Mouse (Mus musculus) embryonic facial prominence, embryonic 11.5 days (tissue): ENCODE results near the gene Tmem181a. TPM values are rescaled to one million over a fixed set of nuclear protein-coding genes. Genes with fewer than 3 reads are reported as not detected.
"Not testable (repeated sequence)": the region's sequence is repeated elsewhere in the genome, so short reads cannot be mapped to it uniquely, and the experiment has no call there.

Experiments
- ATAC-seq: fragments of 200-750 bp; cut with Nextera tagmentation; replicated peaks from 2 replicates; pipeline ENCODE4 v1.8.0; 2017; ENCODE audit warnings: low read depth; ENCODE audit not compliant: insufficient number of reproducible peaks, low FRiP score, low TSS enrichment
- DNase-seq: peaks from one replicate; pipeline ENCODE4 v3.0.0-alpha.2; 2015; ENCODE audit warnings: low spot score
- H3K27ac ChIP-seq: fragments of 300-500 bp; sonication (generic); replicated peaks from 2 replicates; pipeline ENCODE4 v1.5.1; 2014; ENCODE audit warnings: mild to moderate bottlenecking, low read depth, low read length, control low read depth
- H3K27me3 ChIP-seq: fragments of 300-500 bp; sonication (generic); 2 replicates; pipeline ENCODE4 v1.6.1; 2014; ENCODE audit warnings: mild to moderate bottlenecking, low read length, moderate library complexity, mixed read lengths; ENCODE audit not compliant: control insufficient read depth, insufficient read depth
- H3K36me3 ChIP-seq: fragments of 300-500 bp; sonication (generic); replicated peaks from 2 replicates; pipeline ENCODE4 v1.6.1; 2014; ENCODE audit warnings: low read depth, mild to moderate bottlenecking, low read length, moderate library complexity, mixed read lengths; ENCODE audit not compliant: control insufficient read depth, insufficient read depth
- H3K4me1 ChIP-seq: fragments of 300-500 bp; sonication (generic); 2 replicates; pipeline ENCODE4 v1.6.1; 2014; ENCODE audit warnings: low read length, mixed read lengths; ENCODE audit not compliant: control insufficient read depth, insufficient read depth
- H3K4me2 ChIP-seq: fragments of 300-500 bp; sonication (generic); 2 replicates; pipeline ENCODE4 v1.6.1; 2014; ENCODE audit warnings: low read depth, mild to moderate bottlenecking, control low read depth, low read length, moderate library complexity
- H3K4me3 ChIP-seq: fragments of 300-500 bp; sonication (generic); 2 replicates; pipeline ENCODE4 v1.5.1; 2014; ENCODE audit warnings: low read depth, low read length, control low read depth
- H3K9ac ChIP-seq: fragments of 300-500 bp; sonication (generic); replicated peaks from 2 replicates; pipeline ENCODE4 v1.6.1; 2014; ENCODE audit warnings: mild to moderate bottlenecking, control low read depth, low read length
- H3K9me3 ChIP-seq: fragments of 300-500 bp; sonication (generic); replicated peaks from 2 replicates; pipeline ENCODE4 v1.6.1; 2016; ENCODE audit warnings: mild to moderate bottlenecking, low read length, inconsistent platforms, mixed read lengths; ENCODE audit not compliant: control insufficient read depth
- WGBS: fragments of 180-500 bp; shearing (Covaris S2); extraction: QIAGEN DNeasy Blood & Tissue Kit; methylation state at CpG from one replicate; pipeline ENCODE4 v1.1.7; 2014; 5-methylcytosine and 5-hydroxymethylcytosine counted together
- polyA plus RNA-seq: library from polyadenylated mRNA; unstranded; fragments of >200 nt; fragmentation: Nextera tagmentation; extraction: Ambion mirVana; gene quantifications from 2 replicates; pipeline ENCODE4 v1.2.1, GENCODE M21; 2014

Gene Tmem181a
- polyA plus RNA-seq, 1 experiment from 2014 or later: 21.2 TPM

DNA sequence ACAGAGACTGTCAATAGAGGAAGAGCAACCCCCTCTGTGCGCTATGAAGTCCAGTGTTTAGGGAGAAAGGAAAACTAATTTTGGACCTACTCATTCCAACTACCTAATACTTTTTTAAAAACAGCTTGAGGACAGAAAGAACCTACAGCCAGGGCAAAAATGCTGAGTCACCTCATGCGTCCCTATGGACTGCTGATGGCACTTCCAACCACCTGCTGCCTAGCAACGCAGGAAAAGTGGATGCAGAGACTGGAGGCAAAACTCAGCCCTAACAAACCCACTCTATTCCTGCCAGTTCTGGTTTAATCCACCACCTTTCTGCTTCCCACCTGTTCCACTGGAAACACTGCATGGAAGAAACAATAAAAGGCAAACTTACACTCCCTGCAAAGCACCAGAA is 56.1 kb downstream of the Tmem181a start:
- not testable (repeated sequence) for H3K27ac ChIP-seq, ATAC-seq, H3K9me3 ChIP-seq, H3K4me3 ChIP-seq, H3K9ac ChIP-seq, DNase-seq, H3K4me2 ChIP-seq, H3K36me3 ChIP-seq, H3K27me3 ChIP-seq, H3K4me1 ChIP-seq
- 61% methylated on average over 3 of the region's 3 CpGs for WGBS

DNA sequence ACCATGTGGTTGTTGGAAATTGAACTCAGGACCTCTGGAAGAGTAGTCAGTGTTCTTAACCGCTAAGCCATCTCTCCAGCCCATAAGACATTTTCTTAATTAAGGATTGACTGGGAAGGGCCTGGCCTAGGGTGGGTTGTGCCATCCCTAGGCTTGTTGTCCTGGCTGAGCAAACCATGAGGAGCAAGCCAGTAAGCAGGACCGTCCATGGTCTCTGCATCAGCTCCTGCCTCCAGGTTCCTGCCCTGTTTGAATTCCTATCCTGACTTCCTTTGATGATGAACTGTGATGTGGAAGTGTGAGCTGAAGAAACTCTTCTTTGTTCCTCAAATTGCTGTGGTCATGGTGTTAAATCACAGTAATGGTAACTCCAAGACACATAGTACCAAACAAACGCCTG is 57.8 kb downstream of the Tmem181a start:
- not testable (repeated sequence) for DNase-seq, ATAC-seq, H3K4me2 ChIP-seq, H3K4me3 ChIP-seq, H3K36me3 ChIP-seq, H3K4me1 ChIP-seq, H3K27me3 ChIP-seq, H3K27ac ChIP-seq, H3K9me3 ChIP-seq, H3K9ac ChIP-seq
- 75% methylated on average over 2 of the region's 3 CpGs for WGBS

DNA sequence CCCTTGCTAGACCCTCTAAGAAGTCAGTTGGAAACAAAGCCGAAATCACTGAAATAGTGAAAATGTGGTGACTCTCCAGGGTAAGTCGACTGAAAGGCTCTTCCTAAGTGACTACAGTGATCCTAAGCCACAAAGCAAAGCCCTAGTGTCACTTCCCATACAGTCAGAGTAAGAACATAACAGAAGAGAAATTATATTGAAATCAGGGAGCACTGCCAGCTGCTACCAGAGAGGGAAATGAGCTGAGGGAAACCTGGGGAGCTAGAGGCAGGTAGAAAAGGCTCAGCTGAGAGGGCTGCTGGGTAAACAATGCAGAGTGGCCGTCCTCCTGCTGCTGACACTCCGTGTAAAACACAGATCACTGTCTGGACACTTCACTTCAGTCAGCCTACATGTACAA is 59.0 kb downstream of the Tmem181a start:
- not testable (repeated sequence) for H3K4me2 ChIP-seq, H3K4me3 ChIP-seq, ATAC-seq, H3K9ac ChIP-seq, H3K27me3 ChIP-seq, DNase-seq, H3K9me3 ChIP-seq, H3K4me1 ChIP-seq, H3K27ac ChIP-seq, H3K36me3 ChIP-seq
- 53% methylated on average over 2 of the region's 4 CpGs for WGBS

DNA sequence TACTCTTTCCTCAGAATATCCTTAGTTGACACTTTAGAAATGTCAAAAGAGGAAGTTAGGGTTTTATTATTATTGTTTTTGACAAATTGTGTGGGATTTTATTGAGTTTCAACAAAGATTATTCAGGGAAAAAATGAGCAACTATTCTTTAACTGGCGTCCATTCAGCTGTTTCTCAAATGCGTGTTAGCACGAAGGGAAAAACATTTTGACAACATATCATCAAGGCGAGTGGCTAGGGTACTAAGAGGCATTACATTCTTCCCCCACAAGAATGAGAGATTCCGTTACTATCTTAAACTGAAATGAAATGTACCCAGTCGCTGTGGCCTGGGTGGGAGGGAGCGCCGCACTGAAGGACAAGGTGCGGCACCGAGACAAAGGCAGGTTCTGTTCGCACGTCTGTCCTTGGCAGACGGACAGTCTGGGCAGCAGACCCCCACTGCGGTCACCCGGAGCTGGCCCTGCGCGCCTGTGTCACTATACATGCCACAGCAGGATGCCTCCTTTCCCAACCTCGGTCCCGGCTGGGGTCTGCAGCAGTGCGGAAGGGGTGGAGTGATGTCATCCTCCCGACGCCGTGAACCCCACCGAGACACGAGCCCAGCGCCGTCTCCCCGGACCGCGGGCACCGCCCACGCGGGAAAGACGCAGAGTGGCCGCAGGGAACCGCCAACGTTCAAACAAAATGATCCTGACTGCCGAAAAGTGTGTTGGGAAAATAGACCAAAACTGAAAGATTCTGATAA is 59.9 kb downstream of the Tmem181a start:
- H3K27me3 ChIP-seq, H3K9ac ChIP-seq, H3K36me3 ChIP-seq, H3K27ac ChIP-seq, H3K9me3 ChIP-seq, DNase-seq, H3K4me1 ChIP-seq: not testable (repeated sequence)
- 4% methylated on average over 36 of the region's 38 CpGs for WGBS
- peak; percentile 39 for ATAC-seq
- Histone ChIP-seq H3K4me2 (peak overlapping the region; percentile 44), H3K4me3 (peak overlapping the region; percentile 29)

DNA sequence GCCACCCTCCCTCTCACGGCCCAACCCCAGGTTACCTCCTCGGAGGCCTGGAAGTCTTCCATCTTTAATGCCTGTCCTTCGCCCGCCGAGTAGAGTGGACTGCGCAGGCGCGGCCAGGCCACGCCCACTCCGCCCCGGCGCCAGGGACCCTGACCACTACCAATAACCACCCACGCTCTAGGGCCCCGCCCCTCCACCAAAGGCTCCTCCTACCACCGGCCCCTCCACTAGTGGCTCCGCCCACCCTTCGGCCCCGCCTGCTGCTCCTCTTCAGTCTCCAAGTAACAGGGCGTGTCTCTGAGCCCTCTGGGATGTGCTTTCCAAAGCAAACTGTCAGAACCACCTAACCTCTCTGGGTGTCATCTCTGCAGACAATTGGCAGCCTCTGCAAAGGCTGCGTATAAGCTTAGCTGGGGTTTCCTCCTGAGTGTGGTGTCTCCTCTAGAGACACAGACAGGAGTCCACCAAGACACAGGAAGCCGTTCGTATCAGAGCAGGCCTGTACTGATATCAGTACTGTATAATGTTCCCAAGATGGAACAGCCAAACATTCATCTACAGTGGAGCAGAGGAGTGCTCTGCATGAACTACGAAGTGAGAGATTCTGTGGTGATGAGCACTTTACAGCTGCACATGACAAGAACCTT is 60.8 kb downstream of the Tmem181a start, which contains the start of gene Dynlt1a:
Gene Dynlt1a, minus strand, starts transcription at position 162 of the 647 bp plus-strand sequence.
- H3K9ac ChIP-seq, H3K27me3 ChIP-seq, H3K27ac ChIP-seq, H3K36me3 ChIP-seq, H3K4me1 ChIP-seq, H3K9me3 ChIP-seq: not testable (repeated sequence)
- peak; percentile 91 for DNase-seq
- 9% methylated on average over 23 of the region's 23 CpGs for WGBS
- H3K4me3 ChIP-seq: peak within 1 kb of the TSS; percentile 29
- peak within 1 kb of the TSS; percentile 44 for H3K4me2 ChIP-seq
- peak; percentile 85 for ATAC-seq

DNA sequence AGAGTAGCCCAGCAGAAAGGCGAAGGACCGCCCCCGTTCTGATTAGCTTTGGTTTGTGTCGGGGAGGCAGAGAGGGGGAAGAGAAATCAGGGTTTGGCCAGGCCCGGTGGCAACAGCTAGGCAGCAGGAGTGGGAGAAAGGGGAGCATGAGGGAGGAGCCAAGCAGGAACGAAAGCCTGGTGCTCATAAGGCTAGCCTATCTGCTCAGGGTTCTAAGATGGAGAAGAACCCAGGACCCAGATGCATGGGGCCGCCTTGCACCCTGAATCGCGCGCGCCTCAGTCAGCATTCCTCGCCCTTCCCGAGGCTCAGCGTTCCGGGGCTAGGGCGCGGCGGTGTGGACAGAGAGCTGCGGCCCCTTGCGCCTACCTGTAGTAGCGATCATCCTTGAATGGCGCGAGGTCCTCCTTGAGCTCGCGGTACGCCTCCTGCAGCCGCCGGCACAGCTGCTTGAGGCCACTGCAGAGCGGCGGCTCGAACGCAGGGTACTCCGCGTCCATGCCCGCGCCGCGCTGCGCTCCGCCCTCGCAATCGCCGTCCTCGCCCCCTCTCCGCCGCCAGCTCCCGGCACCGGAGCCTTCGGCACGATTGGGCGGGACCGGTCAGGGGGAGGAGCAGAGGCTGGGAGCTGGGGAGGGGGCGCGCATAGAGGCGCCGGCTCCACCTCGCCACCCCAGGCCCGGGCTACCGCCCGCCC is 64.6 kb downstream of the Tmem181a start:
- not testable (repeated sequence) for DNase-seq, H3K36me3 ChIP-seq, H3K9me3 ChIP-seq, H3K9ac ChIP-seq, H3K4me2 ChIP-seq, H3K27me3 ChIP-seq, H3K4me1 ChIP-seq, H3K27ac ChIP-seq, H3K4me3 ChIP-seq
- WGBS: 1% methylated on average over 6 of the region's 60 CpGs
- peak; percentile 31; the same call in 1 of the 2 replicates for ATAC-seq

DNA sequence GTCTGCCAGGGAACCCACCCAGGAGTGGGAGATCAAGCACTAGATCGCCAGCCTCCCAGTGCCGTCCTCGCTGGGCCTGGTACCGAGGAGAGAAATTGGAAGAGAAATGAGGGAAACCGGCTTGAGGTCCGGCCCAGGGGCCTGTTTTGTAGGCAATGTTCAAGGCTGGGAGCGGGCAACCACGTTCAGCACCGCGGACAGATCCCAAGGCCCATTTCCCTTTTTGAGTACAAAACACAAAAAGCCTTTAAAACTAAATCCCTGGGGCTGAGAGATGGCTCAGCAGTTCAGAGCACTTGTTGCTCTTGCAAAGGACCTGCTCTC is 65.1 kb downstream of the Tmem181a start:
- not testable (repeated sequence) for H3K9ac ChIP-seq, H3K4me3 ChIP-seq, H3K36me3 ChIP-seq, H3K27ac ChIP-seq, H3K4me1 ChIP-seq, H3K9me3 ChIP-seq, H3K27me3 ChIP-seq, H3K4me2 ChIP-seq, DNase-seq
- peak; percentile 40; the same call in 1 of the 2 replicates for ATAC-seq
- WGBS: no CpG with 5 or more reads among the region's 10 CpGs

DNA sequence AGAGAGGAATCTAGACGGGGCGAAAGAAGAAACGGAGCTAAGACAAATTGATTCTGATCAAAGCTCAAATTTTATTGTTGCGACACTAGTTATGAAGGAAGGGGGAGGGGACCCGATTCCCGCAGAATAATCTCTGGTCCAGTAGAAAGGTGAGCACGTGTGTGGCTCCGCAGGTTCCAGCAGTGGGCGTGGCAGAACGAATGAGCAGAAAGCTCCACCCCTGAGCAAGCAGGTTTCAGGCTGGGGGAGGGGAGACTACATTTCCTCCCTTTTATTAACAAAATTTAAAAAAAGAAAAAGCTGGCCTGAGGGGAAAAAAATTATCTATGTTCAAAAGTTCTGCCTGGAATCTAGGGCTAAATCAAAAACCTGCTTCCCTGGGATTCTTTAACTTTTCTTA is 68.4 kb downstream of the Tmem181a start:
- WGBS: 56% methylated on average over 10 of the region's 10 CpGs
- DNase-seq, H3K9ac ChIP-seq, H3K9me3 ChIP-seq, H3K4me3 ChIP-seq, H3K4me1 ChIP-seq, H3K27me3 ChIP-seq, H3K27ac ChIP-seq, ATAC-seq, H3K36me3 ChIP-seq, H3K4me2 ChIP-seq: not testable (repeated sequence)
